Mouse (Mus musculus): ENCODE measurements at regions not wholly inside any gene's neighbourhood (a gene's known extent, or its start where the extent isn't known, plus 50 kb on each side); places are given as distances from the start of the nearest gene placed in this dataset.

- TF ChIP-seq POLR2A (IDR thresholded peaks at IDR 0.05; ENCODE audit: insufficient read depth, low read depth, low read length), result no peak
- no peak for TF ChIP-seq CTCF (IDR thresholded peaks at IDR 0.05)
- TF ChIP-seq EP300 (IDR thresholded peaks at IDR 0.05; ENCODE audit: insufficient read depth, low read depth, low read length), result no peak
Measured at GRCm38 (mm10) chr14:80536044-80536745, 552.3 kb downstream of the Olfm4 start.
